Mouse (Mus musculus) hindbrain, embryonic 14.5 days (tissue): ENCODE data around the gene Rad51d. TPM values are rescaled to one million over a fixed set of nuclear protein-coding genes. Genes with fewer than 3 reads are reported as not detected.

Experiments used
- ATAC-seq: fragments of 200-750 bp; cut with Nextera tagmentation; 2 replicates; pipeline ENCODE4 v1.8.0; 2017; ENCODE audit warnings: moderate number of reproducible peaks, mild to moderate bottlenecking, moderate TSS enrichment, moderate library complexity; ENCODE audit not compliant: low FRiP score
- DNase-seq: peaks from one replicate; pipeline ENCODE4 v3.0.0-alpha.2; 2015; ENCODE audit warnings: low spot score
- H3K27ac ChIP-seq: fragments of 300-500 bp; sonication (generic); 2 replicates; pipeline ENCODE4 v1.5.1; 2014; ENCODE audit warnings: mild to moderate bottlenecking, moderate library complexity
- H3K27me3 ChIP-seq: fragments of 300-500 bp; sonication (generic); 2 replicates; pipeline ENCODE4 v1.6.1; 2014; ENCODE audit warnings: mild to moderate bottlenecking, low read length, mixed read lengths; ENCODE audit not compliant: control insufficient read depth, insufficient read depth
- H3K36me3 ChIP-seq: fragments of 300-500 bp; sonication (generic); replicated peaks from 2 replicates; pipeline ENCODE4 v1.6.1; 2014; ENCODE audit not compliant: control insufficient read depth, insufficient read depth
- H3K4me1 ChIP-seq: fragments of 300-500 bp; sonication (generic); replicated peaks from 2 replicates; pipeline ENCODE4 v1.6.1; 2014; ENCODE audit warnings: antibody characterized with exemption, low read length, mixed read lengths; ENCODE audit not compliant: control insufficient read depth, insufficient read depth
- H3K4me2 ChIP-seq: fragments of 300-500 bp; sonication (generic); replicated peaks from 2 replicates; pipeline ENCODE4 v1.6.1; 2014; ENCODE audit warnings: mild to moderate bottlenecking, moderate library complexity
- H3K4me3 ChIP-seq: fragments of 300-500 bp; sonication (generic); replicated peaks from 2 replicates; pipeline ENCODE4 v1.5.1; 2014; ENCODE audit warnings: mild to moderate bottlenecking, low read length
- H3K9ac ChIP-seq: fragments of 300-500 bp; sonication (generic); 2 replicates; pipeline ENCODE4 v1.6.1; 2014
- H3K9me3 ChIP-seq: fragments of 300-500 bp; sonication (generic); 2 replicates; pipeline ENCODE4 v1.6.1; 2016; ENCODE audit warnings: low read length; ENCODE audit not compliant: control insufficient read depth
- WGBS: fragments of 180-500 bp; shearing (Covaris S2); extraction: QIAGEN DNeasy Blood & Tissue Kit; methylation state at CpG from one replicate; pipeline ENCODE4 v1.1.7; 2014; 5-methylcytosine and 5-hydroxymethylcytosine counted together
- polyA plus RNA-seq: library from polyadenylated mRNA; unstranded; fragments of >200 nt; fragmentation: Nextera tagmentation; extraction: Ambion mirVana; gene quantifications from 2 replicates; pipeline ENCODE4 v1.2.1, GENCODE M21; 2014

Rad51d gene
- polyA plus RNA-seq, 1 experiment from 2014 or later = 14.3 TPM

DNA sequence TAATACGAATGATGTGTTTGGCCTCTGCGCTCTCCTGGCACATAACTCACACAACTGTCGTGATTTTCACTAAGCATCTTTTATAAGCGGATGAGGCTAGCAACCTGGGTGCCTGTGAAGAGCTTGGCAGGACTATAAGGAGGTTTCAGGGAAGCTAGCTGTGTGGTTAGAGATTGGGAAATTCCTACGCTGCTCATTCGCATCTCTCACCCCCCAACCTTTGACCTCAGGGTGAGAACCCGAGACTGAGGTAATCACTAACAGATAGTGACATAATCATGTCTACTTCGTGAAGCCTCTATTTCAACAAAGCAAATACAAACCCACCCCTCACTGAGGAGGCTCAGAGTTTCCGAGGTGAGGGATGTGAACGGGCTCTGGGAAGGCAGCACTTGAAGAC lies 30.4 kb upstream of the Rad51d start:
- Histone ChIP-seq H3K9ac (no peak overlapping the region), H3K4me2 (no peak overlapping the region), H3K27me3 (peaks cover 9% of the 10 kb centered on the region; the same call in 1 of the 2 replicates), H3K4me3 (no peak overlapping the region), H3K27ac (no peak overlapping the region), H3K4me1 (no peaks in the 10 kb centered on the region), H3K36me3 (no peaks in the 10 kb centered on the region), H3K9me3 (no peaks in the 10 kb centered on the region)
- DNase-seq = no peak
- WGBS = 68% methylated on average over 10 of the region's 10 CpGs
- ATAC-seq = no peak

DNA sequence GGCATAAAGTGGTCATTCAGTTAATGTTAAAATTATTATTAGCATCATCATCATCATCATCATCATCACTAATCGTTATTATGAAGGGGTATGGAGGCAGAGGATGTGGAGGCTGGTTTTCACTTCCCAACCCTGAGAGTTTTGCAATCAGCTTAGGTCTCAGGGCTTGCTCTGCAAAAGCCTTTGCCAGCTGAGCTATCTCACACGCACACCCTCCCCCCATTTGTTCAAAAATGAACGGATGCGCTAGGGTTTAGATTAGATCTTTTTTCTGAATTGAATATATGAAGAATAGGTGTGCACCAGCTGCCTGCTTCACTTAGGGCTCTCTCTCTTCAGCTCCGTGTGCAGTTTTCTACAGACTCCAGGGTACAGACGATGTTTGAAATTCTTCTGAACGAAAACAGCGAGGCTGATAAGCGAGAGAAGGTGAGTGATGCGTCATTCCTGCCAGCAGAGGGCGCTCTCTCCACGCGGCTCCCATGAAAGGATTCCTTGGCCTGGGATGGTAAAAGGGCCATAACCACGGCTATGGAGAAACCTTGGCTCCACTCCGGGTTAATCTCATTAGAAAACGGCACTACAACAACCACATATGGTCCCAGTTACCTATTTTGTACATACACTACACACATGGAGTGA lies 24.4 kb upstream of the Rad51d start:
- H3K9me3 ChIP-seq = no peaks in the 10 kb centered on the region
- ATAC-seq (peak; percentile 68; the same call in 1 of the 2 replicates), DNase-seq (peak; percentile 93)
- no peaks in the 10 kb centered on the region for H3K4me1 ChIP-seq
- H3K9ac ChIP-seq = peak overlapping the region; percentile 16; the same call in 1 of the 2 replicates
- no peak overlapping the region for H3K27ac ChIP-seq
- H3K4me2 ChIP-seq = peak overlapping the region; percentile 38
- 11% methylated on average over 16 of the region's 16 CpGs for WGBS
- H3K36me3 ChIP-seq = no peaks in the 10 kb centered on the region
- H3K27me3 ChIP-seq = peaks cover 6% of the 10 kb centered on the region; the same call in 1 of the 2 replicates
- H3K4me3 ChIP-seq = no peak overlapping the region

DNA sequence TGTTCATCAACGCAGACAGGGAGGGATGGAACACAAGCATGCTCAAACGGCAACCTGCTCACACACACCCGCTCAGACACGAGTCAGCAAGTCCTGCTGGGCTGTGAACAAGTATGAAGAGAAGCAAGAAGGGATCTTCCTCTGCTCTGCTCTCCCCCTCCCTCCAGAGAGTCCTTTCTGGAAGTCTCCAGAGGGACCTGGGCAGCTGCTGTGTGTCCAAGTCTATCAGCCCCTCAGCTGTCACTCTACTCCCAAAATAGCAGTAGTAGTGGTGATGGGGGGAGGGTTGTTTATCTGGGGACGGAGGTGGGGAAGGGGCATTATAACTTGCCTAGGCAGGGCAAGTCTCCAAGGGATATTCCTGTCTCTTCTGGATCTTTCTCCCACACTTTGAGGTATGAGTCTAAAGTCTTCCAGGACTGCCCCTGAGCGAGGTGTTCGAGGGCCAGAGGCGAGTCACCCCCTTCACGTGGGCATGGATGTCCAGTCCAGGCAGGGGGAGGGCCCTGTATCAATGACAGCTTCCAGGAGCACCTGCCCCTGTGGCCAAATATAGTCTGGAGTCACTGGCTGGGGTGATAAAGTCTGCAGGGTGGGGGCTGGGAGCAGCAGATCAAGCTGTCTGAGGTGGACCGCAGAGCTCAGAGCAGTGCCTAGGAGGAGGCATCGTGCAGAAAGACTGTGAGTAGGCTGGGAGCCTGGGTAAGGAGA lies 20.4 kb upstream of the Rad51d start:
- DNase-seq = no peak
- no peak overlapping the region for H3K9ac ChIP-seq
- H3K27me3 ChIP-seq = no peaks in the 10 kb centered on the region
- no peaks in the 10 kb centered on the region for H3K9me3 ChIP-seq
- peaks cover 7% of the 10 kb centered on the region for H3K4me1 ChIP-seq
- no peak overlapping the region for H3K4me2 ChIP-seq
- WGBS = 82% methylated on average over 11 of the region's 11 CpGs
- ATAC-seq = no peak
- no peak overlapping the region for H3K27ac ChIP-seq
- no peak overlapping the region for H3K4me3 ChIP-seq
- peaks cover 4% of the 10 kb centered on the region; the same call in 1 of the 2 replicates for H3K36me3 ChIP-seq

DNA sequence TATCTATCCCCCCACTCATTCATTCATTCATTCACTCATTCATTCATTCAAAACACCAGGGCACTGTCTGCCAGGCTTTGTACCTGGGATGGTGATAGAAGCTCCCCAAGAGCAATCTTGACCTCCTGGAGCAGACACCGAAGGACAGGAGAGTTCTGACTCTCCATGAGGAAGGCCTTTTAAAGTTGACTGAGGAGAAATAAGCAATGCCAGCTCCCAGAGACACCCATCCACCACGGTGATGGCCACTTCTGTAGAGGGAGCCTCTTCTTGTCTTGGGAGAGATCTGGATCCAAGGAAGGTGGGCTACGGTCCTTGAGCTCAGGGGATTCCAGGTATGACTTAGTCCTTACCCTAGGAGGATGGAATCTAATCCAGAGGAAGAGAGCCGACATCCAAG lies 19.8 kb upstream of the Rad51d start, which contains the start of gene Unc45b:
Gene Unc45b (plus strand): TSS at position 301 of the 400 bp plus-strand sequence.
- H3K4me2 ChIP-seq = no peak within 1 kb of the TSS
- no peaks in the 10 kb centered on the region for H3K27me3 ChIP-seq
- H3K4me3 ChIP-seq = no peak within 1 kb of the TSS
- 87% methylated on average over 4 of the region's 4 CpGs for WGBS
- no peaks in the 10 kb centered on the region for H3K9me3 ChIP-seq
- peaks cover 7% of the 10 kb centered on the region for H3K4me1 ChIP-seq
- DNase-seq (no peak), ATAC-seq (no peak)
- H3K36me3 ChIP-seq = peaks cover 9% of the 10 kb centered on the region
- no peak within 1 kb of the TSS for H3K9ac ChIP-seq
- no peak within 1 kb of the TSS for H3K27ac ChIP-seq

DNA sequence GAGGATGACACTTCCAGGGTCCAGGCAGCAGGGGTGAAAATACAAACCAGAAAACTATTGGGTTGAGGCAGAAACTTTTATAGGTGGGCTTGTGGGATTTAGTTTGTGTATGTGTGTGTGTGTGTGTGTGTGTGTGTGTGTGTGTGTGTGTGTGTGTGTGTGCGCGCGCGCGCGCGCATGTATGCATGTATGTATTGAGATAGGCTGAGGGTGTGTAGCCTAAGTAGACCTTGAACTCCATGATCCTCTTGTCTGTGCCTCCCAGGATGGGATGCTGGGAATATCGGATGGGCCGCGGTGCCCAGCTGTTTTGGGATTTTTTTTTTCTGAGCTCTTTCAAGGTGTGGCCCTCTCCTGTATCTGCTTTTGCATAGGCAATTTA lies 18.2 kb upstream of the Rad51d start:
- peaks cover 26% of the 10 kb centered on the region for H3K36me3 ChIP-seq
- no peaks in the 10 kb centered on the region for H3K27me3 ChIP-seq
- H3K9ac ChIP-seq = peak overlapping the region; percentile 70
- H3K4me2 ChIP-seq = peak overlapping the region; percentile 85
- WGBS = 58% methylated on average over 10 of the region's 10 CpGs
- H3K4me1 ChIP-seq = peaks cover 7% of the 10 kb centered on the region
- ATAC-seq = no peak
- H3K4me3 ChIP-seq = no peak overlapping the region; the same call in 1 of the 2 replicates
- H3K9me3 ChIP-seq = no peaks in the 10 kb centered on the region
- H3K27ac ChIP-seq = no peak overlapping the region
- no peak for DNase-seq

DNA sequence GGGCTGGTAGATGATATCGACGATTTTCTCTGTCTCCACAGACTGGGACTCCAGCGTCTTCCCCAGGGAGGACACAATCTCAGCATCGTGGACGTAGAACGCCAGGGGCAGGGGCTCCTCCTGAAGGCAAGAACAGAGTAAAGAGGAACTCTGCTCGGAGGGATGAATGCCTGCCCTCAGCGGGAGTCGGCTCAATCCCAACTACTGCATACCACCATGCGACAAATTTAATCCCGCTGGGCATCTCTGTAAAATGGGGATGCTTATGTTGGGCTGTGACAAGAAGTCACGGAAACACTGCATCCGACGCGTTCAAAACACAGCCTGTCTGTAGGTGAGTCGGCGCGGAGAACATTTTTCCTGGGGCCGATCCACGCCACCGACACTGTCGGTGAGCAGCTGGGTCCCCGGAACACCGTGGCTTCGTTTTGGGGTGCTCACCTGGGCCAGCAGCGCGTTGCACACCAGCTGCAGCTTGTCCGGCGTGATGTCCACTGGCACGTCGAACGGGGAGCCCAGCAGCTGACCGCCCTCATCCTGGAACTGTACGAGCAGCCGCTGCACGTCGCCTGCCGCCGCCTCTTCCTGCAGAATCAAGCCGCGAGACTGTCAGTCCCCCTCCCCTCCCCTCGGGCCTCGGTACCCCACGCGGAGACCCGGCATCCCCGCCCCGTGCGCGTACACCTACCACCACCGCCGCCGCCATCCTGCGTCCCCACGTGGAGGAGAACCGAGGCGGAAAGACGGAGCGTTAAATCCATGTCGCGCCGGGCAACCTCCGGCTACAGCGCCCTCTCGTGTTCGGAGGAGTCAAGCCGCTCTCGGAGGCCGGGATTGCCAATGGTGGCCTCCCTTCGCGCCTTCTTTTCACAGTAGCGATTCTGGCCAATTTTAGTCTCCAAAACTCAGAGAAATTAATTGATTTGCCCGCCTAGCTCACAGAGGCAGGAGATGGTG lies 17.5 kb upstream of the Rad51d start, which contains the start of gene Nle1:
Gene Nle1 (minus strand): TSS at position 761 of the 957 bp plus-strand sequence.
- H3K4me3 ChIP-seq = peak within 1 kb of the TSS; percentile 62
- H3K27me3 ChIP-seq = no peaks in the 10 kb centered on the region
- H3K4me1 ChIP-seq = peaks cover 7% of the 10 kb centered on the region
- peak within 1 kb of the TSS; percentile 85 for H3K4me2 ChIP-seq
- WGBS = 1% methylated on average over 71 of the region's 73 CpGs
- H3K27ac ChIP-seq = no peak within 1 kb of the TSS
- H3K9me3 ChIP-seq = no peaks in the 10 kb centered on the region
- DNase-seq (peak; percentile 96), ATAC-seq (peak; percentile 91)
- peak within 1 kb of the TSS; percentile 70 for H3K9ac ChIP-seq
- peaks cover 33% of the 10 kb centered on the region for H3K36me3 ChIP-seq

DNA sequence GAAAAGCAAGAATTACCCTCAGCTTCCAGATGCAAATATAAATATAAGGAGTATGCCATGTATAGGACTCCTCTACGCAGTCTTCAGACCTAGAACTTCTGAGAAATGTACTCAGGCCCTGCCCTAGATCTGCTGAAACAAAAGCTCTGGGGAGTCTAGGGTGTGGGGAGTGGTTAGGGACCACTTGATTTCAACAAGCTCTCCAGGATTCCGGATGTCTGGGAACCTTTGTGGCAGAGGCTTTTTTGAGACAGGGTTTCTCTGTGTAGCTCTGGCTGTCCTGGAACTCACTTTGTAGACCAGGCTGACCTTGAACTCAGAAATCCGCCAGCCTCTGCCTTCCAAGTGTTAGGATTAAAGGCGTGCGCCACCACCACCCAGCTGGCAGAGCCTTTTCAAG lies 15.4 kb upstream of the Rad51d start:
- Histone ChIP-seq H3K27ac (no peak overlapping the region), H3K4me2 (no peak overlapping the region), H3K4me3 (no peak overlapping the region), H3K9ac (no peak overlapping the region), H3K27me3 (no peaks in the 10 kb centered on the region), H3K4me1 (peaks cover 7% of the 10 kb centered on the region), H3K36me3 (peaks cover 54% of the 10 kb centered on the region), H3K9me3 (no peaks in the 10 kb centered on the region)
- DNase-seq (no peak), ATAC-seq (no peak)
- 97% methylated on average over 5 of the region's 5 CpGs for WGBS

DNA sequence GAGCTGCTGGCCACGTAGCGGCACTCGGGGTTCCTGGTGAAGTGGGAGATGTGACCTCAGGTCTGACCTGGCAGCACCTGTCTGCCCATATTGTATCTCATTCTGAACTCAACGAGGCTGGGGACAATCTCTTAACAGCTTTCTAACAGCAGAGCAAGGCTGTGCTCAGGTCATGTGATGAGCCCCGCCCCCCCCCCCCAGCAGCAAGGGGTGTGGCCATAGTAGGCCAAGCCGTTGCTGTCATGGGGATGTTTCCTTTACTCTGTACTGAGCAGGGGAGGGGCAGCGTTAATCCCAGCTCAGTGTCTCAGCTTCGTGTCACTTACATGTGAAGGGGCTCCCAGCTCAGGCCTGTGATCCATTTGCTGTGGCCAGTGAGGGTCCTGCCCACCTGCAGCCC lies 14.5 kb upstream of the Rad51d start:
- Histone ChIP-seq H3K27me3 (no peaks in the 10 kb centered on the region), H3K4me1 (peaks cover 7% of the 10 kb centered on the region), H3K9ac (no peak overlapping the region), H3K9me3 (no peaks in the 10 kb centered on the region), H3K4me3 (no peak overlapping the region), H3K27ac (no peak overlapping the region), H3K36me3 (peaks cover 62% of the 10 kb centered on the region), H3K4me2 (no peak overlapping the region)
- no peak for DNase-seq
- WGBS = 79% methylated on average over 7 of the region's 8 CpGs
- no peak for ATAC-seq
